Mouse (Mus musculus): ENCODE data around the gene Lad1. TPM values are rescaled to one million over a fixed set of nuclear protein-coding genes. Genes with fewer than 3 reads are reported as not detected.

Gene Lad1
- polyA plus RNA-seq, 1 experiment: not detected

- H3K4me1 ChIP-seq (ENCODE audit: control insufficient read depth, insufficient read depth, low read length): peaks cover 12% of the 10 kb centered on the region; the same call in 1 of the 2 replicates
Measured at GRCm38 (mm10) chr1:135862561-135862960, 44.2 kb downstream of the Lad1 start.

GRCm38 (mm10) chr1:135863786-135864335 lies 45.5 kb downstream of the Lad1 start:
- Histone ChIP-seq H3K27ac (ENCODE audit: insufficient read depth, low read length) (peak overlapping the region; percentile 49; the same call in 1 of the 2 replicates), H3K4me1 (ENCODE audit: control insufficient read depth, insufficient read depth, low read length) (peaks cover 12% of the 10 kb centered on the region; the same call in 1 of the 2 replicates), H3K4me3 (ENCODE audit: insufficient read depth, low read length) (no peak overlapping the region)
- TF ChIP-seq CTCF (IDR thresholded peaks at IDR 0.05; ENCODE audit: borderline replicate concordance, insufficient read depth, low read length) (no peak), POLR2A (IDR thresholded peaks at IDR 0.05; ENCODE audit: low read depth, low read length) (no peak)

More at GRCm38 (mm10) chr1:135862561-135862960, 44.2 kb downstream of the Lad1 start:
- no peak for TF ChIP-seq CTCF (IDR thresholded peaks at IDR 0.05; ENCODE audit: borderline replicate concordance, insufficient read depth, low read length)
- TF ChIP-seq POLR2A (IDR thresholded peaks at IDR 0.05; ENCODE audit: low read depth, low read length): no peak
- Histone ChIP-seq H3K4me3 (ENCODE audit: insufficient read depth, low read length) (no peak overlapping the region), H3K27ac (ENCODE audit: insufficient read depth, low read length) (peak overlapping the region; percentile 49)

GRCm38 (mm10) chr1:135864830-135865229 lies 46.4 kb downstream of the Lad1 start:
- TF ChIP-seq POLR2A (IDR thresholded peaks at IDR 0.05; ENCODE audit: low read depth, low read length): no peak
- no peak for TF ChIP-seq CTCF (IDR thresholded peaks at IDR 0.05; ENCODE audit: borderline replicate concordance, insufficient read depth, low read length)
- Histone ChIP-seq H3K27ac (ENCODE audit: insufficient read depth, low read length) (no peak overlapping the region), H3K4me3 (ENCODE audit: insufficient read depth, low read length) (no peak overlapping the region), H3K4me1 (ENCODE audit: control insufficient read depth, insufficient read depth, low read length) (peaks cover 12% of the 10 kb centered on the region; the same call in 1 of the 2 replicates)

- no peak overlapping the region for H3K27ac ChIP-seq (ENCODE audit: insufficient read depth, low read length)
- peak; percentile 100 for TF ChIP-seq CTCF (IDR thresholded peaks at IDR 0.05; ENCODE audit: borderline replicate concordance, insufficient read depth, low read length)
- TF ChIP-seq POLR2A (IDR thresholded peaks at IDR 0.05; ENCODE audit: low read depth, low read length): no peak
- no peak overlapping the region for H3K4me3 ChIP-seq (ENCODE audit: insufficient read depth, low read length)
- peaks cover 12% of the 10 kb centered on the region; the same call in 1 of the 2 replicates for H3K4me1 ChIP-seq (ENCODE audit: control insufficient read depth, insufficient read depth, low read length)
Measured at GRCm38 (mm10) chr1:135865518-135866194, 47.3 kb downstream of the Lad1 start.

GRCm38 (mm10) chr1:135868570-135868969 lies 50.2 kb downstream of the Lad1 start:
- no peak overlapping the region for H3K4me3 ChIP-seq (ENCODE audit: insufficient read depth, low read length)
- no peak overlapping the region for H3K27ac ChIP-seq (ENCODE audit: insufficient read depth, low read length)
- H3K4me1 ChIP-seq (ENCODE audit: control insufficient read depth, insufficient read depth, low read length): no peaks in the 10 kb centered on the region; the same call in 1 of the 2 replicates
- TF ChIP-seq POLR2A (IDR thresholded peaks at IDR 0.05; ENCODE audit: low read depth, low read length) (no peak), CTCF (IDR thresholded peaks at IDR 0.05; ENCODE audit: borderline replicate concordance, insufficient read depth, low read length) (no peak)

- Histone ChIP-seq H3K4me3 (ENCODE audit: insufficient read depth, low read length) (no peak overlapping the region), H3K27ac (ENCODE audit: insufficient read depth, low read length) (no peak overlapping the region), H3K4me1 (ENCODE audit: control insufficient read depth, insufficient read depth, low read length) (no peaks in the 10 kb centered on the region)
- TF ChIP-seq POLR2A (IDR thresholded peaks at IDR 0.05; ENCODE audit: low read depth, low read length) (no peak), CTCF (IDR thresholded peaks at IDR 0.05; ENCODE audit: borderline replicate concordance, insufficient read depth, low read length) (no peak)
Measured at GRCm38 (mm10) chr1:135872991-135873390, 54.6 kb downstream of the Lad1 start.

- H3K4me3 ChIP-seq (ENCODE audit: insufficient read depth, low read length): no peak overlapping the region
- H3K4me1 ChIP-seq (ENCODE audit: control insufficient read depth, insufficient read depth, low read length): no peaks in the 10 kb centered on the region
- no peak overlapping the region for H3K27ac ChIP-seq (ENCODE audit: insufficient read depth, low read length)
- TF ChIP-seq CTCF (IDR thresholded peaks at IDR 0.05; ENCODE audit: borderline replicate concordance, insufficient read depth, low read length) (no peak), POLR2A (IDR thresholded peaks at IDR 0.05; ENCODE audit: low read depth, low read length) (no peak)
Measured at GRCm38 (mm10) chr1:135877248-135877647, 58.9 kb downstream of the Lad1 start.

- Histone ChIP-seq H3K27ac (ENCODE audit: insufficient read depth, low read length) (no peak overlapping the region), H3K4me1 (ENCODE audit: control insufficient read depth, insufficient read depth, low read length) (no peaks in the 10 kb centered on the region), H3K4me3 (ENCODE audit: insufficient read depth, low read length) (no peak overlapping the region)
- TF ChIP-seq POLR2A (IDR thresholded peaks at IDR 0.05; ENCODE audit: low read depth, low read length) (no peak), CTCF (IDR thresholded peaks at IDR 0.05; ENCODE audit: borderline replicate concordance, insufficient read depth, low read length) (peak; percentile 69)
Measured at GRCm38 (mm10) chr1:135882385-135883109, 64.1 kb downstream of the Lad1 start.

Other genes starting within 250 kb of the Lad1 start
- 22.5 and 22.6 TPM in 2 replicates for gene Nav1, start 211.3 kb upstream of the Lad1 start, polyA plus RNA-seq (2011; ENCODE audit: insufficient read length, low read depth, missing spikeins)
- gene Csrp1, start 98.5 kb upstream of the Lad1 start, polyA plus RNA-seq (2011; ENCODE audit: insufficient read length, low read depth, missing spikeins): 453 and 629 TPM in 2 replicates
- gene Phlda3, start 52.5 kb upstream of the Lad1 start, polyA plus RNA-seq (2011; ENCODE audit: insufficient read length, low read depth, missing spikeins): 147 and 179 TPM in 2 replicates
- gene Tnni1, start 39.2 kb upstream of the Lad1 start, polyA plus RNA-seq (2011; ENCODE audit: insufficient read length, low read depth, missing spikeins): 1.1 and 1.5 TPM in 2 replicates
- 3.7 and 5.4 TPM in 2 replicates for gene Tnnt2, start 17.8 kb downstream of the Lad1 start, polyA plus RNA-seq (2011; ENCODE audit: insufficient read length, low read depth, missing spikeins)
- gene Pkp1, start 100.6 kb downstream of the Lad1 start, polyA plus RNA-seq (2011; ENCODE audit: insufficient read length, low read depth, missing spikeins): 0.90 and 2.2 TPM in 2 replicates
- gene Igfn1, start 187.7 kb downstream of the Lad1 start, polyA plus RNA-seq (2011; ENCODE audit: insufficient read length, low read depth, missing spikeins): not detected in 2 replicates
- gene Tmem9, start 189.6 kb downstream of the Lad1 start, polyA plus RNA-seq (2011; ENCODE audit: insufficient read length, low read depth, missing spikeins): 56.9 and 77.4 TPM in 2 replicates
- gene Ascl5, start 232.2 kb downstream of the Lad1 start, polyA plus RNA-seq (2011; ENCODE audit: insufficient read length, low read depth, missing spikeins): not detected in 2 replicates
- gene Cacna1s, start 234.2 kb downstream of the Lad1 start, polyA plus RNA-seq (2011; ENCODE audit: insufficient read length, low read depth, missing spikeins): not detected in 2 replicates